Mouse (Mus musculus): ENCODE measurements around the gene Paqr9. TPM values are rescaled to one million over a fixed set of nuclear protein-coding genes. Genes with fewer than 3 reads are reported as not detected.

The Paqr9 gene
- total and polyA plus RNA-seq, 3 experiments: not detected

DNA sequence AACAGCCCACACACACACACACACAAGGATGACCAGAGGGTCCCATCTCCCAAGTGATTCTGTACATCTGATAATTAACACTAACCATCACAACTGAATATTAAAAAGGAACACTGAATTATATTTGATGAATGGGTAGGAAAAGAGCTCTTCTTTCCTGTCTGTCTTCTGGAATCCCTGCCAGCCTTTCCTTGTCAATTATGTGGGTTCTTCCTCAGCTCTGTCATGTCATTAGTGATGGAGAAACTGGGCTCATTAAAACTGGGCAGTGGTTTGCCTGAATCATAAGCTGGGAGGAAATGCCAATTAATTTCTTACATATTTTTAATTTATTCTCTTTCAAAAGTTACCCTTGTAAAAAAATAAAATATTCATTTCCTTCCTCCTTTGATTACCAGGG lies 18.2 kb upstream of the Paqr9 start:
- TF ChIP-seq RAD21 (IDR thresholded peaks at IDR 0.05; ENCODE audit: low read depth, low read length) (no peak), UBTF (IDR thresholded peaks at IDR 0.05; ENCODE audit: low read depth, low read length) (no peak), BHLHE40 (IDR thresholded peaks at IDR 0.05; ENCODE audit: low read depth, low read length) (no peak), SIN3A (IDR thresholded peaks at IDR 0.05; ENCODE audit: low read length) (no peak), NELFE (IDR thresholded peaks at IDR 0.05; ENCODE audit: low read depth, low read length) (no peak), USF2 (conservative IDR thresholded peaks at IDR 0.05; ENCODE audit: low read depth, low read length) (no peak), MEF2A (IDR thresholded peaks at IDR 0.05; ENCODE audit: borderline replicate concordance, low read depth, low read length) (no peak), TCF12 (IDR thresholded peaks at IDR 0.05; ENCODE audit: low read depth, low read length) (no peak), GABPA (IDR thresholded peaks at IDR 0.05; ENCODE audit: insufficient replicate concordance, low read depth, low read length) (no peak), EP300 (IDR thresholded peaks at IDR 0.05; ENCODE audit: low read length) (no peak), MAZ (IDR thresholded peaks at IDR 0.05; ENCODE audit: low read depth, low read length) (no peak), CTCF (conservative IDR thresholded peaks at IDR 0.05 in 1 of 2, IDR thresholded peaks at IDR 0.05 in 1 of 2; ENCODE audit: low read depth in 2 of 2, low read length in 2 of 2) (no peak), ZNF384 (IDR thresholded peaks at IDR 0.05; ENCODE audit: low read depth, low read length) (no peak)
- Histone ChIP-seq H3K27me3 (replicated peaks) (no peaks in the 10 kb centered on the region), H3K79me2 (replicated peaks; ENCODE audit: control insufficient read depth, extremely low read depth, insufficient read depth, poor library complexity, severe bottlenecking) (no peaks in the 10 kb centered on the region), H3K27ac (ENCODE audit: insufficient read depth, low read depth) (no peak overlapping the region), H3K4me2 (ENCODE audit: insufficient read depth, low read depth, poor library complexity, severe bottlenecking) (no peak overlapping the region), H3K9ac (ENCODE audit: insufficient read depth, low read depth) (no peak overlapping the region), H3K9me3 (replicated peaks; ENCODE audit: low read length) (no peaks in the 10 kb centered on the region), H3K4me3 (replicated peaks in 1 of 3; ENCODE audit: low read depth in 2 of 3, low read length in 2 of 3, poor library complexity in 1 of 3) (no peak overlapping the region), H3K36me3 (replicated peaks in 1 of 2; ENCODE audit: control insufficient read depth in 1 of 2, insufficient read depth in 1 of 2, low read length in 1 of 2) (no peaks in the 10 kb centered on the region), H3K4me1 (ENCODE audit: control insufficient read depth in 1 of 2, insufficient read depth in 2 of 2) (no peaks in the 10 kb centered on the region)
- dilution Hi-C loops (cut with MboI; ENCODE audit: extremely low pct_ligation_motif_present, extremely low pct_unique_long_range_greater_than_20kb, low sequenced_read_pairs) (no loop called here), in situ Hi-C loops (cut with MboI; ENCODE audit: low pct_ligation_motif_present, low pct_unique_long_range_greater_than_20kb, low sequenced_read_pairs) (no loop called here)
- DNase-seq (ENCODE audit: extremely low read depth): no peak

DNA sequence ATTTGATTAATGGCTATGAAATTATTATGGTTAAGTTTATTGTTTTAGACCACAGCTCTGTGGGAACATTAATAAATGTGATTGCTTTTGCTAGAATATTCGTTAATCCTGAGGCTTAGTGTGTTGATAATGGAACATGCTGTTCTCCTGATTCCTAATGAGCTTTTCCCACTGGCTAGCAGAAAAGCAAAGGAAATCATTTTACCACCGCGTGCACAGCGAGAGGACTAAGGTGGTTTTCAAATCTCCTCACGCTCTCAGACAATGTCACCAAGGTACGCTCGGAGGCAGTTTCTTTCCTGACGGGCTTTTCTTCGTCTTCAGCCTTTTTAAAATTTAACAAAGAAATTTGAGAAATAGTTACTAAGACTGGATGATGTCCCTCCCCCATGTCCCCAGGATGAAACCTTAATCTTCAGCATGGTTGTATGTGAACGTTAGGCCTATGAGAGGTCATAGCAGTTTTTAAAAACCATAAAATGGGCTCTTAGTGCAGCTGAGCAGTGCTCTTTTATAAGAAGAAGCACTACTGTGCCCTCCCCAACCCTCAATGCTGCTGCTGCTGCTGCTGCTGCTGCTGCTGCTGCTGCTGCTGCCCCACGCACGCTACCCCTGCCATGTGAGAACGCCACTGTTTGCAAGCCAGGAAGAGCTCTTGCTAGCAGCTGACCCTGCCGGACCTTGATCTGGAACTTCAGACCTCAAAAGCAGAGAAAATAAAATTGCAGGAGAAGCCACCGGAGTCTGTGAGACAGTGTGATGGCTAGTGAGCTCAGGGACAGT lies 17.6 kb upstream of the Paqr9 start:
- DNase-seq (ENCODE audit: extremely low read depth): no peak
- dilution Hi-C loops (cut with MboI; ENCODE audit: extremely low pct_ligation_motif_present, extremely low pct_unique_long_range_greater_than_20kb, low sequenced_read_pairs) (no loop called here), in situ Hi-C loops (cut with MboI; ENCODE audit: low pct_ligation_motif_present, low pct_unique_long_range_greater_than_20kb, low sequenced_read_pairs) (no loop called here)
- TF ChIP-seq CHD1 (IDR thresholded peaks at IDR 0.05; ENCODE audit: low read depth, low read length): no peak
- TF ChIP-seq E2F4 (IDR thresholded peaks at IDR 0.05; ENCODE audit: insufficient replicate concordance, low read depth, low read length): no peak
- TF ChIP-seq HCFC1 (IDR thresholded peaks at IDR 0.05; ENCODE audit: low read depth, low read length): no peak
- TF ChIP-seq NRF1 (IDR thresholded peaks at IDR 0.05; ENCODE audit: low read depth, low read length): no peak
- no peak for TF ChIP-seq USF1 (IDR thresholded peaks at IDR 0.05; ENCODE audit: low read depth, low read length)
- no peak for TF ChIP-seq ELF1 (IDR thresholded peaks at IDR 0.05; ENCODE audit: low read depth, low read length)
- no peak for TF ChIP-seq ZNF384 (IDR thresholded peaks at IDR 0.05; ENCODE audit: low read depth, low read length)
- no peak for TF ChIP-seq MAFK (IDR thresholded peaks at IDR 0.05; ENCODE audit: insufficient replicate concordance, low read length)
- no peak for TF ChIP-seq GABPA (IDR thresholded peaks at IDR 0.05; ENCODE audit: insufficient replicate concordance, low read depth, low read length)
- TF ChIP-seq CHD2 (IDR thresholded peaks at IDR 0.05; ENCODE audit: low read length): no peak
- TF ChIP-seq BHLHE40 (IDR thresholded peaks at IDR 0.05; ENCODE audit: low read depth, low read length): no peak
- no peak for TF ChIP-seq UBTF (IDR thresholded peaks at IDR 0.05; ENCODE audit: low read depth, low read length)
- no peak for TF ChIP-seq TBP (conservative IDR thresholded peaks at IDR 0.05; ENCODE audit: low read depth, low read length)
- no peak for TF ChIP-seq JUN (IDR thresholded peaks at IDR 0.05; ENCODE audit: insufficient read depth, low read depth, low read length)
- TF ChIP-seq ZC3H11A (IDR thresholded peaks at IDR 0.05; ENCODE audit: low read depth, low read length): no peak
- TF ChIP-seq JUND (conservative IDR thresholded peaks at IDR 0.05; ENCODE audit: low read depth, low read length): no peak
- no peak for TF ChIP-seq SMC3 (IDR thresholded peaks at IDR 0.05; ENCODE audit: low read depth, low read length)
- TF ChIP-seq NELFE (IDR thresholded peaks at IDR 0.05; ENCODE audit: low read depth, low read length): no peak
- H3K4me1 ChIP-seq (ENCODE audit: control insufficient read depth in 1 of 2, insufficient read depth in 2 of 2): peaks cover 0 to 3% of the 10 kb centered on the region in 2 experiments; a peak in 1 of 4 replicates
- H3K4me3 ChIP-seq (replicated peaks in 1 of 3; ENCODE audit: low read depth in 2 of 3, low read length in 2 of 3, poor library complexity in 1 of 3): no peak overlapping the region
- no peaks in the 10 kb centered on the region for H3K27me3 ChIP-seq (replicated peaks)
- no peak overlapping the region for H3K27ac ChIP-seq (ENCODE audit: insufficient read depth, low read depth)
- H3K79me2 ChIP-seq (replicated peaks; ENCODE audit: control insufficient read depth, extremely low read depth, insufficient read depth, poor library complexity, severe bottlenecking): no peaks in the 10 kb centered on the region
- H3K9ac ChIP-seq (ENCODE audit: insufficient read depth, low read depth): no peak overlapping the region
- H3K36me3 ChIP-seq (replicated peaks in 1 of 2; ENCODE audit: control insufficient read depth in 1 of 2, insufficient read depth in 1 of 2, low read length in 1 of 2): no peaks in the 10 kb centered on the region
- no peak overlapping the region for H3K4me2 ChIP-seq (ENCODE audit: insufficient read depth, low read depth, poor library complexity, severe bottlenecking)
- no peaks in the 10 kb centered on the region for H3K9me3 ChIP-seq (replicated peaks; ENCODE audit: low read length)
